In the genomic region with DNA sequence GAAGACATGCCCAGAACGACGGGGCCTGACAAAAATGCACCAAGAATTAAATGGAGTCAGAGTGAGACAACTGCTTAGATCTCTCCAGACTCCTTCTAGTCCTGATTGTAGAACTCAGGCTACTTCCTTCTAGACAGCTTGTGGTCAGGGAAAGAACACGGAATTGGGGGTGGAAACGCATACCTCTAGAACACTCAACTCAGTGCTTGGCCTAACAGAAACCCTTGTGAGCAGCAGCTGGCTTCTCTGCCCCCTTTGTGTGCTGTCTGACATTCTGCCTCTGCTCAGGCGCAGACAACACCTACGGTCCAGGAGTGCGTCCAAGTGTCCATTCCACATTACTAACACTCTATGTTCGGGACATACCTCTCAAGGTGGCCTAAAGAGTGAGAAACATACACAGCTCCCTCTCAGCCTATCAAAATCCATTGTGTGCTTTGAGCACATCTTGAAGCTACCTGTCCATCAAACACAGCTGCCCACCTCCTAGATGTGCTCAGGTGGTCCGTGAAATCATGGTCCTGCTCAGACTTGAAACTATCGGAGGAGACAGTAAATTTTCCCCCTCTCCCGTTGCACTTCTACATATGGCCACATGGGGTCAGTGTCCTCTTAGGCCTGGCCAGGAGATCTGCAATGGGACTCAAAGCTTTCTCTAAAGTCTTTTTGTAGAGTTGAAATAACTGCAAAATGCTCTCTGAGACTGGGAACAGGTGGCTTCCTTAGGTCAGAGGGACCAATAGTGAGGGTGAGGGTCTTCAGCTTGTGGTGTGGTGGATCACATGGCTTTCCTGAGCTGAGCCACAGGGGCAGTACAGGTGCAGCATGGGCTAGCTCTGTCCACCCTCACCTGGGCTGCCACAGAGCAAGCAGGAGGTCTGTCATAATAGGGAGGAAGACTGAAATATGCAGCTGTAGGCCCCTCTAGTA, we compare ENCODE assay signal across 8 mouse cellular contexts. TPM values are rescaled to one million over a fixed set of nuclear protein-coding genes. Genes with fewer than 3 reads are reported as not detected.
DNase-seq lines count a peak whose midpoint lies in the region; ATAC-seq and TF ChIP-seq lines count a peak whose summit lies in the region.

No protein-coding gene starts in this region.

- no peak overlapping the region for H3K4me2 ChIP-seq in midbrain, postnatal 0 days (ENCODE audit: low read depth, low read length, poor library complexity, severe bottlenecking)

- no peak overlapping the region for H3K9ac ChIP-seq in midbrain, postnatal 0 days (replicated peaks; ENCODE audit: low read length, poor library complexity, severe bottlenecking)

- DNase-seq in kidney, adult 2 months, result peak; percentile 60
- DNase-seq in kidney, adult 11 months, result no peak
- DNase-seq in cerebellum, postnatal 25 days, result peak; percentile 65 to 74
- DNase-seq in gastrocnemius, postnatal 10 days, result peak; percentile 62
- DNase-seq in kidney, adult 8-10 months, result peak; percentile 34 to 64
- DNase-seq in liver, result peak; percentile 70
- peak; percentile 82 for DNase-seq in midbrain, postnatal 0 days (ENCODE audit: low spot score)
- DNase-seq in spleen, postnatal 10 days (ENCODE audit: low spot score in 2 of 2), result peak; percentile 72 to 80

- no peaks in the 10 kb centered on the region for H3K27me3 ChIP-seq in kidney, adult 2 months (replicated peaks; ENCODE audit: control insufficient read depth, insufficient read depth, low read length)
- H3K27me3 ChIP-seq in midbrain, postnatal 0 days (ENCODE audit: insufficient read depth, low read length), result no peaks in the 10 kb centered on the region

- WGBS in kidney, adult 2 months, result 56% methylated on average over 11 of the region's 11 CpGs
- WGBS in midbrain, postnatal 0 days, result 62% methylated on average over 11 of the region's 11 CpGs

- H3K4me1 ChIP-seq in kidney, adult 2 months (ENCODE audit: control insufficient read depth, insufficient read depth, low read length), result no peaks in the 10 kb centered on the region
- H3K4me1 ChIP-seq in midbrain, postnatal 0 days (ENCODE audit: insufficient read depth, low read length), result no peaks in the 10 kb centered on the region

- peak; percentile 53; the same call in 1 of the 2 replicates for ATAC-seq in midbrain, postnatal 0 days (ENCODE audit: low FRiP score)

- no peaks in the 10 kb centered on the region for H3K36me3 ChIP-seq in kidney, adult 2 months (ENCODE audit: control insufficient read depth, insufficient read depth, low read length)
- H3K36me3 ChIP-seq in midbrain, postnatal 0 days (ENCODE audit: insufficient read depth, low read length), result no peaks in the 10 kb centered on the region

- TF ChIP-seq CTCF in kidney, adult 2 months (conservative IDR thresholded peaks at IDR 0.05; ENCODE audit: insufficient read depth, insufficient read length, low read depth, low read length), result peak; percentile 91
- peak; percentile 100 for TF ChIP-seq CTCF in midbrain, postnatal 0 days (IDR thresholded peaks at IDR 0.05)

- no peak overlapping the region for H3K27ac ChIP-seq in kidney, adult 2 months (ENCODE audit: insufficient read depth, low read depth, low read length)
- H3K27ac ChIP-seq in midbrain, postnatal 0 days (ENCODE audit: low read depth, low read length), result no peak overlapping the region

- no peak overlapping the region for H3K4me3 ChIP-seq in kidney, adult 2 months (ENCODE audit: insufficient read depth, low read depth, low read length)
- H3K4me3 ChIP-seq in midbrain, postnatal 0 days (ENCODE audit: low read depth, low read length), result no peak overlapping the region

- no peaks in the 10 kb centered on the region for H3K9me3 ChIP-seq in midbrain, postnatal 0 days (ENCODE audit: low read length)

- TF ChIP-seq POLR2A in kidney, adult 2 months (IDR thresholded peaks at IDR 0.05; ENCODE audit: low read depth, low read length), result no peak

RNA-seq across cellular contexts. Expression of a gene that starts 22.9 kb away (rescaled TPM):
- 42.2 and 43.6 TPM in 2 replicates for polyA plus RNA-seq in kidney, adult 2 months (2012; rRNA removed)
- 10 to 100 TPM; 29.7 to 31.6 TPM for total RNA-seq in gastrocnemius, postnatal 10 days (2021)
- total RNA-seq in midbrain, postnatal 0 days (2014; rRNA removed), result 69.9 and 74.3 TPM in 2 replicates
- polyA plus RNA-seq in midbrain, postnatal 0 days (2015; fragmentation: Nextera tagmentation; extraction: Ambion mirVana), result 30.0 and 32.3 TPM in 2 replicates
